Mouse (Mus musculus) CD4-positive, CD25-positive, alpha-beta regulatory T cell, adult 4 months (primary cell): ENCODE measurements around the gene Tmem143. TPM values are rescaled to one million over a fixed set of nuclear protein-coding genes. Genes with fewer than 3 reads are reported as not detected.
"Not testable (repeated sequence)": the region's sequence is repeated elsewhere in the genome, so short reads cannot be mapped to it uniquely, and the experiment has no call there.

Experiments used
- ATAC-seq: one replicate; pipeline ENCODE4 v1.8.0; 2017
- polyA plus RNA-seq, 2 experiments: library from polyadenylated mRNA; unstranded; fragments of 100-300 nt; shearing (Covaris generic); gene quantifications; one replicate each; pipeline ENCODE4 v1.2.1; 2017

Gene Tmem143
- polyA plus RNA-seq, 2 experiments from 2014 or later: 5.9 to 8.9 TPM

DNA sequence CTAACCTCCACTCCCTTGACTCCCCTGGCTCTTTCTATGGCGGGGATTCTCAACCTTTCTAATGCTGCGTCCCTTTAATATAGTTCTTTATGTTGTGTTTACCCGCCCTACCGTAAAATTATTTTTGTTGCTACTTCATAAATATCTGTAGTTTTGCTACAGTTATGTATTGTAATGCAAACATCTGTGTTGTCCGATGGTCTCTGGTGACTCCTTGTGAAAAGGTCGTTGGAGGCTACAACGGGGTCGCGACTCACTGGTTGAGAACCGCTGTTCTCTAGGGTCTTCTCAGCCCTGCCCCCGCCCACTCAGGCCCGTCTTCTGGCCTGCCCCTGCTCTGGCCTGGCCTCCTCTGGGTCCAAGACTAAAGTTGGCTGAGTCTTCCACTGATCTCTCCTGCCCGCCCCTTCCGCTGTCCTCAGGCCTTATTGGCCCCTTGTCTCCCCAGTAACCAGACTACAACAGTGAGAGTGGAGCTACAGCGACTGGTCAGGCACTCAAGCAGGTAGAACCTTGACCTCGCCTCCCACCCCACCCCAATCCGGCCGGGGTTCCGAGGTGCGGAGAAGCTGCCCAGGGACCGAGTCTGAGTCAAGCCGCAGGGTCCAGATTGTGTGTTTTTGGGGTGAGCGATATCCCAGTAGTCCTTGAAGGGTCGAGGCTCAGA is 27.2 kb downstream of the Tmem143 start, which contains the start of gene Ccdc114:
Gene Ccdc114 (plus strand): TSS at position 311 of the 667 bp plus-strand sequence.
- no peak for ATAC-seq

DNA sequence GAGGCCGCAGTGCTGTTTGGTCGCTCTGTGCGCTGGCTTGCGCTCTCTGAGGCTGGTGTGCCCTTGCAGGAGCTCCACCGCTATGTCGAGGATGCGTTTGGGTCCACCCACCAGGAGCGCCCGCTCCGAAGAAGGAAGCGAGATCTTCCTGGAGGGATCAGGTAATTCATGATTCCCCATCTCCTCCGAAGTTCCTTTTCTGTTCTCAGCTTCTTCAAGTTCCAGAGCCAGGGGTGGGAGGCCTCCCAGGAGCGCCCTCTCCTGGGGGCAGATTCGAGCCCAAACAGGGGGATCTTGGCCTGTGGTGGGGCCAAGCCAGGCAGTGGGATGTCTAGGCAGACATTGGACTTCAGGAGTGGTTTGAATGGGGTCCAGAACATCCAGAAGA is 27.7 kb downstream of the Tmem143 start:
- ATAC-seq: no peak

- no peak for ATAC-seq
Observed at GRCm38 (mm10) chr7:45928626-45929295, 32.0 kb downstream of the Tmem143 start.

- ATAC-seq: no peak
Observed at GRCm38 (mm10) chr7:45929688-45930087, 32.9 kb downstream of the Tmem143 start.

DNA sequence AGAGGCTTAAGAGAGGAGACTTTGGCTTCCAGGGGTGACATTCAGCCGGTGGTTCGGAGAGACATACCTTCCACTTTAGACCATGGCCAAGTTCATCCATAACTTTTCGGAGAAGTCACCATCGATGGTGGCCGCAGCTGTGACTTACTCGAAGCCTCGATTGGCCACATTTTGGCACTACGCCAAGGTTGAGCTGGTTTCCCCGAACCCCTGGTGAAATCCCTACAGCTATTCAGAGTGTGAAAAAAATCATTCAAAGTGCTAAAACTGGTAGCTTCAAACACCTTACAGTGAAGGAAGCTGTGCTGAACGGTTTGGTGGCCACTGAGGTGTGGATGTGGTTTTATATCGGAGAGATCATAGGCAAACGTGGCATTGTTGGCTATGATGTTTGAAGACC is 37.0 kb downstream of the Tmem143 start:
- ATAC-seq: not testable (repeated sequence)

DNA sequence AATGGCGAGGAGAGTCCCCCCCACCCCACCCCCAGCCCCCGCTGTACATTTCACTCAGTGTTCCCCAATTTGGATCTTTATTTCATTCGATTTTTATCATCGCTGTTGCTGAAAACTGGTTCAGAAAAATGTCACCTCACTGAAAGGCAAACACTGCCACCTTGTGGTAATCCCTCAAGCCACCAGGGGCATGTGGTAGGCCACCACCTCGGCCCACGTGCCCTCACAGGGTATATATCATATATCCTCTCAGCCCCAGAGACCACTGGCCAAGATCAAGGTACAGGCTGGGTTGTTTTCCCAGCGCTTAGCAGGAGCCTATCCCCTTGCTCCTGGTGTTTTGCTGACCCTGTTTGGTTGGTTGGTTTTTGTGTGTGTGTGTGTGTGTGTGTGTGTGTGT is 38.4 kb downstream of the Tmem143 start:
- ATAC-seq: peak; percentile 87

DNA sequence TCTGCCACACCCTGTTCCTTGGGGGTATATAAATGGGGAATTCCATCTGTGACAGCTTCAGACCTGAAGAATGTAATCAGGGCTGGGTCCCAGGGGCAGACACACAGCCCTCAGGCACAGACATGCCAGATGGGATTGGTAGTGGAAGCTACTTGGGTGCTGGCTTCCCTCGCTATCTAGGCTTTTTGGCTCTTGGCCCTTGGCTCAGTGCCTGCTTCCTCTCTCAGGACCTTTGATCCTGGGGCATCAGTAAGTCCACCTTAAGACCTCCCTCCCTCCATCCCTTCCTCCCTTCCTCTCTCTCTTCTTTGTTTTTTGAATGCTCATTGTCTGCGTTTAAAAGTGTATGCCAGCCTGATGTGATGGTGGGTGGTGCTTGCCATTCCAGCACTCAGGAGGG is 43.1 kb downstream of the Tmem143 start:
- no peak for ATAC-seq

- no peak for ATAC-seq
Observed at GRCm38 (mm10) chr7:45941986-45942385, 45.2 kb downstream of the Tmem143 start.

GRCm38 (mm10) chr7:45943280-45943679 is 46.5 kb downstream of the Tmem143 start:
- ATAC-seq: peak; percentile 23

- no peak for ATAC-seq
Observed at GRCm38 (mm10) chr7:45949061-45949460, 52.3 kb downstream of the Tmem143 start.

DNA sequence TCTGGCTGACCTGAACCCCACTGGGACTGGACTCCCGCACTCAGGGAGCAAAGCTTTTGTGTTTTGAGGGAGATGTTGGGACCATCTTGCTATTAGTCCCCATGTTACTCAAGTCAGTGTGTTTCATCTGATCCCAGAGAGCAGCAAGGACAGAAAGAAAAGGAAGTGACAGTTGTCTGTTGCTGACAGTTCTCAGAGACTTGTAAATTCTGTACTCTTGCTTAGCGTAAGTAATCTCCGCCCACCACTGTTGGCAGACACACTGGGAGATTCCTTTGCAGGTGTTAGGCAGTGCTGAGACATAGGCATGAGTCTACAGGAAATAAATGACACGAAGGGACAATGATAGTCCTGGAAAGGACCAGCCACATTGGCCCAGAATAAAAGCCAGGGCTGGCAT is 59.9 kb downstream of the Tmem143 start:
- no peak for ATAC-seq

Other genes starting within 250 kb of the Tmem143 start
- not detected for gene Fut2, start 230.5 kb upstream of the Tmem143 start, polyA plus RNA-seq
- gene Ntn5, start 212.9 kb upstream of the Tmem143 start, polyA plus RNA-seq: not detected
- under 1 TPM in 1 of 2 experiments, not detected in 1; 0.30 TPM for gene Sec1, start 202.5 kb upstream of the Tmem143 start, polyA plus RNA-seq
- gene Car11, start 197.1 kb upstream of the Tmem143 start, polyA plus RNA-seq: 1 to 10 TPM; 1.2 to 1.3 TPM
- gene Dbp, start 191.9 kb upstream of the Tmem143 start, polyA plus RNA-seq: 1 to 10 TPM; 7.4 to 8.8 TPM
- gene Rpl18, start 181.5 kb upstream of the Tmem143 start, polyA plus RNA-seq: 1,000 to 10,000 TPM; 2,369 to 2,427 TPM
- gene Sphk2, start 178.9 kb upstream of the Tmem143 start, polyA plus RNA-seq: 10 to 100 TPM; 15.2 to 21.1 TPM
- gene Fam83e, start 175.7 kb upstream of the Tmem143 start, polyA plus RNA-seq: not detected
- gene Spaca4, start 171.1 kb upstream of the Tmem143 start, polyA plus RNA-seq: not detected
- not detected for gene Lmtk3, start 113.2 kb upstream of the Tmem143 start, polyA plus RNA-seq
- 1 to 10 TPM; 3.1 to 5.2 TPM for gene Sult2b1, start 112.3 kb upstream of the Tmem143 start, polyA plus RNA-seq
- gene Cyth2, start 82.4 kb upstream of the Tmem143 start, polyA plus RNA-seq: 10 to 100 TPM; 20.8 to 21.4 TPM
- not detected for gene Kcnj14, start 72.2 kb upstream of the Tmem143 start, polyA plus RNA-seq
- 10 to 100 TPM; 26.2 to 36.3 TPM for gene Grwd1, start 66.0 kb upstream of the Tmem143 start, polyA plus RNA-seq
- 10 to 100 TPM; 21.2 to 27.0 TPM for gene Kdelr1, start 24.2 kb upstream of the Tmem143 start, polyA plus RNA-seq
- under 1 TPM in 1 of 2 experiments, not detected in 1; 0.23 TPM for gene Grin2d, start 18.6 kb upstream of the Tmem143 start, polyA plus RNA-seq
- gene Syngr4, start 227 bp upstream of the Tmem143 start, polyA plus RNA-seq: not detected
- 100 to 1,000 TPM; 575 to 614 TPM for gene Emp3, start 24.5 kb downstream of the Tmem143 start, polyA plus RNA-seq
- gene Ccdc114, start 27.1 kb downstream of the Tmem143 start, polyA plus RNA-seq: 1 to 10 TPM; 2.9 to 3.7 TPM
- gene Abcc6, start 133.4 kb downstream of the Tmem143 start, polyA plus RNA-seq: not detected
- gene Nomo1, start 136.8 kb downstream of the Tmem143 start, polyA plus RNA-seq: 10 to 100 TPM; 18.9 to 26.9 TPM
- gene Kcnj11, start 203.8 kb downstream of the Tmem143 start, polyA plus RNA-seq: not detected